In the genomic region with DNA sequence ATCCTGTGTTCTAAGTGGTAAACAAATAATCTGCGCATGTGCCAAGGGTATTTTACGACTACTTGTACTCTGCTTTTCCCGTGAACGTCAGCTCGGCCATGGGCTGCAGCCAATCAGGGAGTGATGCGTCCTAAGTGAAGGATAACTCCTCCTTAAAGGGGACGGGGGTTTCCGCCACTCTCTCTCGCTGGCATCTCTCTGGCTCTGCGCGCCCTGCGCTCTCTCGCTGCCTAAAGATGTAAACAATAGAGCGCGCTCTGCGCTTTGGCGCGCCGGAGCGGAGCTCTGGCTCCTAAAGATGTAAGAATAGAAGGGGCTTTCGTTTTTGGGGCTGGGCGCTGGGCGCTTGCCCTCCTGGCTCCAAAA, we compare ENCODE assay signal across 8 mouse cellular contexts.
DNase-seq lines count a peak whose midpoint lies in the region; ATAC-seq lines count a peak whose summit lies in the region.
"Not testable (repeated sequence)": the region's sequence is repeated elsewhere in the genome, so short reads cannot be mapped to it uniquely, and the experiment has no call there.

No protein-coding gene starts in this region.

- peak; percentile 75 for DNase-seq in CD4-positive helper T cell, adult 2 months (ENCODE audit: low read depth, low spot score)
- peak; percentile 77 for DNase-seq in cerebellum, adult 11-12 months
- DNase-seq in heart, postnatal 10 days: peak; percentile 29 to 35
- DNase-seq in midbrain, embryonic 11.5 days (ENCODE audit: low spot score, missing footprints): not testable (repeated sequence)
- DNase-seq in spleen, adult 18-20 months: peak; percentile 17 to 33

- WGBS in forebrain, embryonic 16.5 days: 37% methylated on average over 20 of the region's 23 CpGs
- 20% methylated on average over 19 of the region's 23 CpGs for WGBS in kidney, embryonic 16.5 days
- WGBS in limb, embryonic 12.5 days: 32% methylated on average over 23 of the region's 23 CpGs
- WGBS in midbrain, embryonic 11.5 days: 15% methylated on average over 20 of the region's 23 CpGs

- H3K36me3 ChIP-seq in forebrain, embryonic 16.5 days (ENCODE audit: control insufficient read depth, insufficient read depth); kidney, embryonic 16.5 days (ENCODE audit: insufficient read depth, low read length); limb, embryonic 12.5 days; midbrain, embryonic 11.5 days (ENCODE audit: control insufficient read depth, insufficient read depth, low read length): not testable (repeated sequence)

- intact Hi-C loops in heart, postnatal 10 days (cut with DNase I): not testable (repeated sequence)

- H3K4me3 ChIP-seq in forebrain, embryonic 16.5 days (replicated peaks; ENCODE audit: low read length): peak overlapping the region; percentile 47
- peak overlapping the region; percentile 53 for H3K4me3 ChIP-seq in kidney, embryonic 16.5 days (ENCODE audit: low read length)
- H3K4me3 ChIP-seq in limb, embryonic 12.5 days (replicated peaks): peak overlapping the region; percentile 48
- H3K4me3 ChIP-seq in midbrain, embryonic 11.5 days (ENCODE audit: low read depth, low read length): peak overlapping the region; percentile 37

- peak; percentile 85 for ATAC-seq in forebrain, embryonic 16.5 days
- ATAC-seq in kidney, embryonic 16.5 days (ENCODE audit: low FRiP score, low TSS enrichment): peak; percentile 77
- not testable (repeated sequence) for ATAC-seq in limb, embryonic 12.5 days (ENCODE audit: insufficient number of reproducible peaks, insufficient read depth, low FRiP score, low TSS enrichment, low read depth)
- ATAC-seq in midbrain, embryonic 11.5 days (ENCODE audit: low FRiP score): peak; percentile 70

- not testable (repeated sequence) for H3K9me3 ChIP-seq in forebrain, embryonic 16.5 days (ENCODE audit: control insufficient read depth, low read length); kidney, embryonic 16.5 days (ENCODE audit: low read length); limb, embryonic 12.5 days; midbrain, embryonic 11.5 days (ENCODE audit: control insufficient read depth, low read length)

- peak overlapping the region; percentile 87 for H3K27ac ChIP-seq in forebrain, embryonic 16.5 days (ENCODE audit: low read length)
- peak overlapping the region; percentile 65 for H3K27ac ChIP-seq in kidney, embryonic 16.5 days (ENCODE audit: low read length)
- H3K27ac ChIP-seq in limb, embryonic 12.5 days: peak overlapping the region; percentile 78; the same call in 1 of the 2 replicates
- not testable (repeated sequence) for H3K27ac ChIP-seq in midbrain, embryonic 11.5 days (ENCODE audit: low read depth, low read length)

- H3K4me2 ChIP-seq in forebrain, embryonic 16.5 days (ENCODE audit: low read length): peak overlapping the region; percentile 59
- peak overlapping the region; percentile 77 for H3K4me2 ChIP-seq in kidney, embryonic 16.5 days (replicated peaks; ENCODE audit: low read depth, low read length)
- peak overlapping the region; percentile 64 for H3K4me2 ChIP-seq in limb, embryonic 12.5 days
- peak overlapping the region; percentile 55 for H3K4me2 ChIP-seq in midbrain, embryonic 11.5 days

- not testable (repeated sequence) for H3K27me3 ChIP-seq in forebrain, embryonic 16.5 days (replicated peaks; ENCODE audit: control insufficient read depth, insufficient read depth, low read length); kidney, embryonic 16.5 days (ENCODE audit: insufficient read depth, low read length); limb, embryonic 12.5 days; midbrain, embryonic 11.5 days (ENCODE audit: control insufficient read depth, insufficient read depth, low read length)

- H3K9ac ChIP-seq in forebrain, embryonic 16.5 days (replicated peaks; ENCODE audit: low read depth, low read length): peak overlapping the region; percentile 61
- H3K9ac ChIP-seq in kidney, embryonic 16.5 days (replicated peaks; ENCODE audit: low read length): peak overlapping the region; percentile 73
- peak overlapping the region; percentile 69 for H3K9ac ChIP-seq in limb, embryonic 12.5 days (replicated peaks)
- H3K9ac ChIP-seq in midbrain, embryonic 11.5 days (ENCODE audit: low read length): peak overlapping the region; percentile 72

- H3K4me1 ChIP-seq in forebrain, embryonic 16.5 days (replicated peaks; ENCODE audit: control insufficient read depth, insufficient read depth, low read length); kidney, embryonic 16.5 days (ENCODE audit: insufficient read depth, low read length); limb, embryonic 12.5 days (replicated peaks); midbrain, embryonic 11.5 days (ENCODE audit: control insufficient read depth, insufficient read depth, low read length): not testable (repeated sequence)
